Mouse (Mus musculus) liver, embryonic 13.5 days (tissue): ENCODE measurements at regions not wholly inside any gene's neighbourhood (a gene's known extent, or its start where the extent isn't known, plus 50 kb on each side); places are given as distances from the start of the nearest gene placed in this dataset.
A peak's percentile ranks its signal among the peaks of the same experiment; 100 is the strongest.
"Not testable (repeated sequence)": the region's sequence is repeated elsewhere in the genome, so short reads cannot be mapped to it uniquely, and the experiment has no call there.

ENCODE experiments used
- ATAC-seq: fragments of 200-750 bp; cut with Nextera tagmentation; 2 replicates; pipeline ENCODE4 v1.8.0; 2017; ENCODE audit warnings: low read depth, mild to moderate bottlenecking, moderate number of reproducible peaks, moderate library complexity
- DNase-seq: peaks from one replicate; pipeline ENCODE4 v3.0.0; 2022
- H3K27ac ChIP-seq: fragments of 300-500 bp; sonication (generic); 2 replicates; pipeline ENCODE4 v1.5.1; 2015; ENCODE audit warnings: moderate library complexity, mild to moderate bottlenecking, inconsistent platforms
- H3K27me3 ChIP-seq: fragments of 300-500 bp; sonication (generic); 2 replicates; pipeline ENCODE4 v1.6.1; 2015; ENCODE audit warnings: mild to moderate bottlenecking, inconsistent platforms
- H3K36me3 ChIP-seq: fragments of 300-500 bp; sonication (generic); 2 replicates; pipeline ENCODE4 v1.6.1; 2015; ENCODE audit warnings: mild to moderate bottlenecking, inconsistent platforms
- H3K4me1 ChIP-seq: fragments of 300-500 bp; sonication (generic); replicated peaks from 2 replicates; pipeline ENCODE4 v1.6.1; 2015; ENCODE audit warnings: inconsistent platforms
- H3K4me2 ChIP-seq: fragments of 300-500 bp; sonication (generic); 2 replicates; pipeline ENCODE4 v1.6.1; 2015; ENCODE audit warnings: inconsistent platforms, mild to moderate bottlenecking, moderate library complexity
- H3K4me3 ChIP-seq: fragments of 300-500 bp; sonication (generic); replicated peaks from 2 replicates; pipeline ENCODE4 v1.5.1; 2015; ENCODE audit warnings: mild to moderate bottlenecking, inconsistent platforms
- H3K9ac ChIP-seq: fragments of 300-500 bp; sonication (generic); 2 replicates; pipeline ENCODE4 v1.6.1; 2015; ENCODE audit warnings: mild to moderate bottlenecking, inconsistent platforms
- H3K9me3 ChIP-seq: fragments of 300-500 bp; sonication (generic); replicated peaks from 2 replicates; pipeline ENCODE4 v1.6.1; 2016; ENCODE audit warnings: inconsistent platforms
- WGBS: fragments of 180-500 bp; shearing (Covaris S2); methylation state at CpG from one replicate; pipeline ENCODE4 v1.1.7; 2015; ENCODE audit not compliant: insufficient replicate concordance; 5-methylcytosine and 5-hydroxymethylcytosine counted together

DNA sequence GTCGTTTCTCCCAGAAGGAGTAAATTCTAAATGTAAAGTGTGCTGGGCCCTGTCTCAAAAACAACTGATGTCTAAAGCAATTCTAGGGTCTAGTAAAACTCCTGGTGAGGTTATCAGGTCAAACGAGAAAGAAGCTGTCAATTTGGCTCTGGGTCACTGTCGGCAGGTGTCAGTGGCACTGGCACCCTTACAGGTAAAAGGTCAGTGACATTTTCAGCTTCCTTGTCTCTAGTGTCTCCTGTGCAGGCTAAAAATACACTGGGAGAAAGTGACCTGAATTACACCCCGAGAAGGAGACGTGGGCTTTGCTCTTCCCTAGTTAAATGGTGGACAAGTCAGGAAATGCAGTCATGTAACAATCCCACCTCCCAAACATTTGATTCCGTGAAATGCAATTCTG is 91.8 kb upstream of the Slc38a2 start:
- H3K4me2 ChIP-seq = no peak overlapping the region
- no peak overlapping the region for H3K9ac ChIP-seq
- DNase-seq = no peak
- no peaks in the 10 kb centered on the region for H3K27me3 ChIP-seq
- no peak for ATAC-seq
- H3K36me3 ChIP-seq = no peaks in the 10 kb centered on the region
- no peak overlapping the region for H3K4me3 ChIP-seq
- H3K4me1 ChIP-seq = no peaks in the 10 kb centered on the region
- peaks cover 3% of the 10 kb centered on the region; the same call in 1 of the 2 replicates for H3K9me3 ChIP-seq
- H3K27ac ChIP-seq = no peak overlapping the region
- 62% methylated on average over 6 of the region's 6 CpGs for WGBS

DNA sequence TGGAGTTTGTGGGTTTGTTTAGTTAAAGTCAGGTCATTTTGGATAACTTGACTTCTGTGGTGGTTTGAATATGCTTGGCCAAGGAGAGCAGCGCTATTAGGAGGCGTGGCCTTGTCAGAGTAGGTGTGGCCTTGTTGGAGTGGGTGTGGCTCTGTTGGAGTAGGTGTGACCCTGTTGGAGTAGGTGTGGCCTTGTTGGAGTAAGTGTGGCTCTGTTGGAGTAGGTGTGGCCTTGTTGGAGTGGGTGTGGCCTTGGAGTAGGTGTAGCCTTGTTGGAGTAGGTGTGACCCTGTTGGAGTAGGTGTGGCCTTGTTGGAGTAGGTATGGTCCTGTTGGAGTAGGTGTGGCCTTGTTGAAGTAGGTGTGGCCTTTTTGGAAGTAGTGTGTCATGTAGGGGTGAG is 88.4 kb upstream of the Slc38a2 start:
- H3K9me3 ChIP-seq, H3K27ac ChIP-seq, H3K4me1 ChIP-seq, H3K4me3 ChIP-seq, H3K36me3 ChIP-seq, DNase-seq, H3K4me2 ChIP-seq, H3K9ac ChIP-seq, H3K27me3 ChIP-seq: not testable (repeated sequence)
- peak; percentile 48 for ATAC-seq
- 80% methylated on average over 2 of the region's 2 CpGs for WGBS

DNA sequence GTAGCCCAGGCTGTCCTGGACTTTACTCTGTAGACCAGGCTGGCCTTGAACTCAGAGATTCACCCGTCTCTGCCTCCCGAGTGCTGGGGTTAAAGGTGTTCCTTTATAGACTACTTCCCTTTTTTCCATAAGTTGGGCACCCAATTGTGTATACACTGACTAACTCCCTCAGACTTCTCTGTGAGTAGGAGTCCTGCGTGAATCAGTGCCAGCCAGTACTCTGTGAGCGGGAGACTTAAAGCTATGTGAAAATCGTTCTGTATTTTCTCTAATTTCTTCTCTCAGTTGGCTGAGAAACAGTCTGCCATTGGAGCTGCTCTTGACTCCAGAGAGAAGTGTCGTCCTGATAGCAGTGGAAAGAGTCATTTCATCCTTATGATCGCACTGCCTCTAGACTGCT is 85.0 kb upstream of the Slc38a2 start:
- Histone ChIP-seq H3K4me1 (no peaks in the 10 kb centered on the region), H3K4me3 (no peak overlapping the region), H3K27ac (no peak overlapping the region), H3K9me3 (peaks cover 3% of the 10 kb centered on the region; the same call in 1 of the 2 replicates), H3K36me3 (no peaks in the 10 kb centered on the region), H3K9ac (no peak overlapping the region), H3K4me2 (no peak overlapping the region), H3K27me3 (no peaks in the 10 kb centered on the region)
- WGBS = 70% methylated on average over 7 of the region's 7 CpGs
- DNase-seq (no peak), ATAC-seq (no peak)

- DNase-seq (no peak), ATAC-seq (no peak)
- peaks cover 12% of the 10 kb centered on the region; the same call in 1 of the 2 replicates for H3K4me1 ChIP-seq
- H3K9me3 ChIP-seq = no peaks in the 10 kb centered on the region
- no peaks in the 10 kb centered on the region for H3K36me3 ChIP-seq
- H3K4me3 ChIP-seq = no peak overlapping the region
- no peaks in the 10 kb centered on the region for H3K27me3 ChIP-seq
- no peak overlapping the region for H3K27ac ChIP-seq
- 81% methylated on average over 5 of the region's 5 CpGs for WGBS
- H3K4me2 ChIP-seq = no peak overlapping the region
- no peak overlapping the region for H3K9ac ChIP-seq
Measured at GRCm38 (mm10) chr15:96781560-96781959, 82.0 kb upstream of the Slc38a2 start.

DNA sequence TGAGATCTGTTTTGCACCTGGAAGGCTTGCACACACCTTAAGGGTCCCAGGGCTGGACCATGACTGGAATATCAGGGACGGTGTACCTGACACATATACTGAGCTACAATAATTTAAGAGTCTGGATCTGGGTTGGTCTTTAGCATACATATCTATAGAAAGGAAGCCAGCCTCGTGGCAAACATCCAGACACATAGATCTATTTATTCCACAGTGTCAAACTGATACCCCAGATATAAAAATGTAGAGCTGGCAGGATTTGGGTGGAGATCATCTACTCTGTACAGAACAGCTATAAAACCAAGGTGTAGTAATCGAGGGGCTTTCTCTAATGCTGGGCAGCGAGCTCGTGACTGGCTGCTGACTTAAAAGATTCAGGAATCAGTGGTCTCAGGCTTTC is 81.1 kb upstream of the Slc38a2 start:
- Histone ChIP-seq H3K27me3 (no peaks in the 10 kb centered on the region), H3K4me2 (no peak overlapping the region), H3K36me3 (no peaks in the 10 kb centered on the region), H3K27ac (no peak overlapping the region), H3K4me3 (no peak overlapping the region), H3K4me1 (peaks cover 17% of the 10 kb centered on the region), H3K9me3 (no peaks in the 10 kb centered on the region), H3K9ac (no peak overlapping the region)
- WGBS = 59% methylated on average over 5 of the region's 5 CpGs
- DNase-seq (no peak), ATAC-seq (no peak)

- ATAC-seq (no peak), DNase-seq (no peak)
- H3K9me3 ChIP-seq = no peaks in the 10 kb centered on the region
- no peak overlapping the region for H3K4me2 ChIP-seq
- H3K27me3 ChIP-seq = no peaks in the 10 kb centered on the region
- WGBS = 71% methylated on average over 7 of the region's 7 CpGs
- H3K4me1 ChIP-seq = peaks cover 20% of the 10 kb centered on the region
- no peak overlapping the region for H3K27ac ChIP-seq
- H3K9ac ChIP-seq = no peak overlapping the region
- no peak overlapping the region for H3K4me3 ChIP-seq
- no peaks in the 10 kb centered on the region for H3K36me3 ChIP-seq
Measured at GRCm38 (mm10) chr15:96779358-96779757, 79.8 kb upstream of the Slc38a2 start.

- no peaks in the 10 kb centered on the region for H3K9me3 ChIP-seq
- no peaks in the 10 kb centered on the region for H3K36me3 ChIP-seq
- no peak overlapping the region for H3K9ac ChIP-seq
- DNase-seq (no peak), ATAC-seq (no peak)
- no peak overlapping the region for H3K4me2 ChIP-seq
- peaks cover 22% of the 10 kb centered on the region for H3K4me1 ChIP-seq
- H3K27me3 ChIP-seq = no peaks in the 10 kb centered on the region
- H3K4me3 ChIP-seq = no peak overlapping the region
- H3K27ac ChIP-seq = no peak overlapping the region
- 63% methylated on average over 15 of the region's 15 CpGs for whole genome bisulfite sequencing
Measured at GRCm38 (mm10) chr15:96778321-96778926, 78.9 kb upstream of the Slc38a2 start.

GRCm38 (mm10) chr15:96776476-96777075 is 77.0 kb upstream of the Slc38a2 start:
- DNase-seq = no peak
- ATAC-seq = 0 out of 2 replicates have a peak, but pooled peaks have one; percentile 39
- Histone ChIP-seq H3K4me3 (no peak overlapping the region), H3K27ac (no peak overlapping the region), H3K9ac (no peak overlapping the region), H3K4me1 (peaks cover 22% of the 10 kb centered on the region), H3K9me3 (no peaks in the 10 kb centered on the region), H3K27me3 (no peaks in the 10 kb centered on the region), H3K4me2 (no peak overlapping the region), H3K36me3 (no peaks in the 10 kb centered on the region)
- 42% methylated on average over 9 of the region's 9 CpGs for WGBS

DNA sequence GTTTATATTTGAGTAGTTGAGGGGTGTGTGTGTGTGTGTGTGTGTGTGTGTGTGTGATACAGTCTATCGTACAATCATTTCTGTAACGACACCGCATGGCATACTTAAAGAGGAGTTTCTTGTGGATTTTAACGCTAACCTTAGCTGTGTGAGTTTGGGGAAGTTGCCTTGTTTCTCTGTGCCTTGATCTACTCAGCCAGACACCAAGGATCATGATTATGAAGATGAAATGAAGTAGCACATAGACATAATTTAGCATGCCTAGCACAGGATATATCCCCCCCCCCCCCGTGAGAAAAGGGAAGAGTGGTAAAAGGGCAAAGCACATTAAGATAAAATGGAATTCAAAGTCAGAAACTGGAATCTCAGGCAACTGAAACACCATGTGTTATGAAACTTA is 75.6 kb upstream of the Slc38a2 start:
- no peak for DNase-seq
- H3K4me1 ChIP-seq = peaks cover 23% of the 10 kb centered on the region
- H3K4me3 ChIP-seq = no peak overlapping the region
- 69% methylated on average over 5 of the region's 5 CpGs for WGBS
- no peaks in the 10 kb centered on the region for H3K9me3 ChIP-seq
- H3K27ac ChIP-seq = no peak overlapping the region
- H3K36me3 ChIP-seq = no peaks in the 10 kb centered on the region
- H3K27me3 ChIP-seq = no peaks in the 10 kb centered on the region
- no peak for ATAC-seq
- H3K4me2 ChIP-seq = no peak overlapping the region
- H3K9ac ChIP-seq = no peak overlapping the region

GRCm38 (mm10) chr15:96774664-96775063 is 75.1 kb upstream of the Slc38a2 start:
- H3K27ac ChIP-seq = no peak overlapping the region
- WGBS = 55% methylated on average over 6 of the region's 6 CpGs
- H3K27me3 ChIP-seq = no peaks in the 10 kb centered on the region
- H3K9ac ChIP-seq = no peak overlapping the region
- ATAC-seq = no peak
- no peak for DNase-seq
- peaks cover 27% of the 10 kb centered on the region for H3K4me1 ChIP-seq
- no peak overlapping the region for H3K4me2 ChIP-seq
- no peak overlapping the region for H3K4me3 ChIP-seq
- no peaks in the 10 kb centered on the region for H3K9me3 ChIP-seq
- no peaks in the 10 kb centered on the region for H3K36me3 ChIP-seq

- no peak overlapping the region for H3K4me2 ChIP-seq
- H3K4me1 ChIP-seq = peaks cover 31% of the 10 kb centered on the region
- H3K9ac ChIP-seq = no peak overlapping the region
- H3K36me3 ChIP-seq = no peaks in the 10 kb centered on the region
- DNase-seq = no peak
- no peak overlapping the region for H3K4me3 ChIP-seq
- H3K27me3 ChIP-seq = no peaks in the 10 kb centered on the region
- H3K9me3 ChIP-seq = no peaks in the 10 kb centered on the region
- ATAC-seq = no peak
- H3K27ac ChIP-seq = no peak overlapping the region
- 70% methylated on average over 1 of the region's 1 CpGs for WGBS
Measured at GRCm38 (mm10) chr15:96773656-96774055, 74.1 kb upstream of the Slc38a2 start.

DNA sequence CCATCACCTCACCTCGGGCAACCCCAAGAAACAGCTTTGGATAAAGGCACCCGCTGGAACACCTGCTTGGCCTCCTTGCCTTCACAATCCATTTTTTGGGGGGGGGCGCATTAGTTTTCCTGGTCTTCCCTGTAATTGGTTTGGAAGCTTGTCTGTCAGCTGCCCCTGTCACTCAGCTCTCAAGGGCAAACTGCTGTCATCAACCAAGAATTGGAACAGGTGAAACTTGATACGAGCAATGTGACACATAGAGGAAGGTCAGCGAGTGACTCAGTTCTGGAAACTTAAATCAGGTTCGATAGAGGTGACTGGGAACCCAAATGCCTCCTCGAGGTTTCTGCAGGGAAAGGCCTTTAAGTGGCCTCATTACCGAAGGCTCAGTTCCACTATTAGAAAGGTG is 73.2 kb upstream of the Slc38a2 start:
- DNase-seq (no peak), ATAC-seq (no peak)
- H3K27ac ChIP-seq = no peak overlapping the region
- H3K4me2 ChIP-seq = no peak overlapping the region
- no peak overlapping the region for H3K9ac ChIP-seq
- H3K4me3 ChIP-seq = no peak overlapping the region
- H3K9me3 ChIP-seq = no peaks in the 10 kb centered on the region
- H3K36me3 ChIP-seq = no peaks in the 10 kb centered on the region
- peaks cover 24% of the 10 kb centered on the region for H3K4me1 ChIP-seq
- H3K27me3 ChIP-seq = no peaks in the 10 kb centered on the region
- whole genome bisulfite sequencing = 66% methylated on average over 8 of the region's 8 CpGs
